Mouse (Mus musculus): ENCODE results near the gene St8sia1.
A peak's percentile ranks its signal among the peaks of the same experiment; 100 is the strongest.

GRCm38 (mm10) chr6:142785343-142785742 lies 178.9 kb downstream of the St8sia1 start:
- peak; percentile 26; the same call in 1 of the 2 replicates for TF ChIP-seq CTCF (IDR thresholded peaks at IDR 0.05; ENCODE audit: insufficient read depth, low read length)
- no peak for TF ChIP-seq POLR2A (IDR thresholded peaks at IDR 0.05; ENCODE audit: borderline replicate concordance, extremely low read depth, low read depth, low read length)

All from lung, adult 2 months (tissue).